Mouse (Mus musculus): Measurements from ENCODE around the gene Olfr868. TPM values are rescaled to one million over a fixed set of nuclear protein-coding genes. Genes with fewer than 3 reads are reported as not detected.

Gene Olfr868
- not detected for total RNA-seq (2023)

DNA sequence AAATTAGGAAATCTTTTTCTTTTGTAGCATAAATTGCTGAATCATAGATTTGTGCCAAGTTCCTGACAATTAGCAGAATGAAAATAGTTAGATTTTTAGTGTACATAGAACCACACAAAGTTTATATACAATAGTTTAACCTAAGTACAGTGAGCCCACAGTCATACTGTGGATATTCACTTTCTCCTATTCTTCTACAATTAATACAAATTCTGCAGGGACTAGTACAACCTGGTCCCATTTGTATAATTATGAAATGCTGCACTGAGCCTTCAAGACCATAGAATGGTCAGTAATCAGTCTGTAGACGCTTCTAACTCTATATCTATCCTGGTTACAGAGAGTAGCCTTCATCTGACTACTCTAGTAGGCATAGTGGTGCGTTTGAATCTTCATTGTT is at the start of gene Olfr868:
Gene Olfr868 (plus strand): TSS at position 301 of the 400 bp plus-strand sequence.

DNA sequence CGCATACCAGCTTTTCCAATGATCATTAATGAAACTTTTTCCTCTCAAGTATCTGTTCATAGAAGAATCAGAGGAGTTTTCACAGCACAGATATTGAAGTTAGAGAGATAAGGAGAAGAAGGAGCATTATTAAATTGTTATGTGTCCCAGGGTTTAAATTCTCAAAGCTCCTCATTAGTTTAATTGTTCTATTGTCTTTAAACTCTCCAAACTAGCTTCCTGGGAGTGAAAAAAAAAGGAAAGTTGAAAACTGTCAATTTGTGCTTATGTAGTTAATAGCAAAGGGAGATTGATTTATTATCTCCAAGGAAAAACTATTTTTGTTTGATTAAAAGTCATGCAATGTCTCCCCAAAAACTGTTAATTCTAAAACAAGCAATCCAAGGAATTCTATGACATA is 41.0 kb upstream of the Olfr868 start, which contains the start of gene Olfr867:
Gene Olfr867 (minus strand): TSS at position 101 of the 400 bp plus-strand sequence.

DNA sequence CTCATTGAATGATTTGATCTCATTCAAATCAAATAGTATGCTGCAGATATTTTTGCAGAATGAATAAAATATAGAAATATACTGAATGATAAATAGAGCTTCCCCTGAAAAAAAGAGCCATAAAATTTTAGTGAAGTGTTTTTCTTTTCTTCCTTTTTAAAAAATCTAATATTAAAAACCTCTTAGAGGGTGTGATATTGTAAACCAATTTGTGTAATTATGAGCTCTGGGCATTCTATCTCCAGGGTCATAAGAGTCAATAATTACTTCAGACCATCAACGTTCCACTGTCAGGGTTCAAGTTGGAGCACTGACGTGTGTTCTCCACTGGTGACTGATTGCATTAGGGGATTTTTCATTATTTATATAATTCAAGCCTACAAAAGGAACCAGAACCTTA is 30.3 kb downstream of the Olfr868 start, which contains the start of gene Olfr869:
Gene Olfr869 (plus strand): TSS at position 301 of the 400 bp plus-strand sequence.

Other genes starting within 250 kb of the Olfr868 start
- gene Olfr860, start 248.9 kb upstream of the Olfr868 start, total RNA-seq (2023), result not detected
- gene Olfr862, start 210.6 kb upstream of the Olfr868 start, total RNA-seq (2023), result not detected
- gene Olfr77, start 181.8 kb upstream of the Olfr868 start, total RNA-seq (2023), result not detected
- not detected for gene Olfr866, start 70.6 kb upstream of the Olfr868 start, total RNA-seq (2023)
- not detected for gene Olfr867, start 41.1 kb upstream of the Olfr868 start, total RNA-seq (2023)
- gene Olfr869, start 30.4 kb downstream of the Olfr868 start, total RNA-seq (2023), result not detected
- gene Olfr870, start 75.4 kb downstream of the Olfr868 start, total RNA-seq (2023), result not detected
- gene Olfr871, start 113.6 kb downstream of the Olfr868 start, total RNA-seq (2023), result not detected
- gene Olfr872, start 138.5 kb downstream of the Olfr868 start, total RNA-seq (2023), result not detected
- gene Olfr39, start 183.7 kb downstream of the Olfr868 start, total RNA-seq (2023), result not detected
- not detected for gene Olfr873, start 199.9 kb downstream of the Olfr868 start, total RNA-seq (2023)
- gene Olfr18, start 237.5 kb downstream of the Olfr868 start, total RNA-seq (2023), result not detected

Measured in B cell, adult 67 days (primary cell).